Mouse (Mus musculus) megakaryocyte, embryonic 14.5 days (primary cell): ENCODE measurements at regions not wholly inside any gene's neighbourhood (a gene's known extent, or its start where the extent isn't known, plus 50 kb on each side); places are given as distances from the start of the nearest gene placed in this dataset.

Source experiments
- H3K27me3 ChIP-seq: replicated peaks from 2 replicates; pipeline ENCODE3; 2012; ENCODE audit warnings: inconsistent platforms
- H3K36me3 ChIP-seq: replicated peaks from 2 replicates; pipeline ENCODE3; 2012; ENCODE audit warnings: low read length, inconsistent platforms, mixed read lengths
- H3K4me1 ChIP-seq: 2 replicates; pipeline ENCODE4 v1.6.1; 2012; ENCODE audit warnings: inconsistent platforms
- H3K4me3 ChIP-seq: replicated peaks from 2 replicates; pipeline ENCODE3; 2012; ENCODE audit warnings: moderate library complexity, mild to moderate bottlenecking, inconsistent platforms
- H3K9me3 ChIP-seq: 2 replicates; pipeline ENCODE4 v1.6.1; 2012; ENCODE audit warnings: inconsistent platforms
- FLI1 ChIP-seq: IDR thresholded peaks from 2 replicates; pipeline ENCODE4 v1.6.1; 2012; ENCODE audit warnings: low read length, inconsistent platforms, mixed read lengths
- GATA1 ChIP-seq: IDR thresholded peaks from 3 replicates; pipeline ENCODE4 v1.6.1; 2012; ENCODE audit warnings: mixed read lengths, low read length, inconsistent platforms, borderline replicate concordance

- H3K4me3 ChIP-seq = no peak overlapping the region
- H3K4me1 ChIP-seq = no peaks in the 10 kb centered on the region
- TF ChIP-seq FLI1 (no peak), GATA1 (no peak)
These were observed 205.7 kb upstream of the Ipo5 start for GRCm38 (mm10) chr14:120705301-120705801.

GRCm38 (mm10) chr14:120710782-120711181, 200.2 kb upstream of the Ipo5 start:
- Histone ChIP-seq H3K4me3 (no peak overlapping the region), H3K36me3 (no peaks in the 10 kb centered on the region), H3K4me1 (no peaks in the 10 kb centered on the region), H3K27me3 (peaks cover 9% of the 10 kb centered on the region), H3K9me3 (peaks cover 15% of the 10 kb centered on the region)
- no peak for TF ChIP-seq GATA1
- no peak for TF ChIP-seq FLI1

More at GRCm38 (mm10) chr14:120705301-120705801, 205.7 kb upstream of the Ipo5 start:
- Histone ChIP-seq H3K36me3 (no peaks in the 10 kb centered on the region), H3K9me3 (peaks cover 9% of the 10 kb centered on the region), H3K27me3 (peaks cover 9% of the 10 kb centered on the region)

DNA sequence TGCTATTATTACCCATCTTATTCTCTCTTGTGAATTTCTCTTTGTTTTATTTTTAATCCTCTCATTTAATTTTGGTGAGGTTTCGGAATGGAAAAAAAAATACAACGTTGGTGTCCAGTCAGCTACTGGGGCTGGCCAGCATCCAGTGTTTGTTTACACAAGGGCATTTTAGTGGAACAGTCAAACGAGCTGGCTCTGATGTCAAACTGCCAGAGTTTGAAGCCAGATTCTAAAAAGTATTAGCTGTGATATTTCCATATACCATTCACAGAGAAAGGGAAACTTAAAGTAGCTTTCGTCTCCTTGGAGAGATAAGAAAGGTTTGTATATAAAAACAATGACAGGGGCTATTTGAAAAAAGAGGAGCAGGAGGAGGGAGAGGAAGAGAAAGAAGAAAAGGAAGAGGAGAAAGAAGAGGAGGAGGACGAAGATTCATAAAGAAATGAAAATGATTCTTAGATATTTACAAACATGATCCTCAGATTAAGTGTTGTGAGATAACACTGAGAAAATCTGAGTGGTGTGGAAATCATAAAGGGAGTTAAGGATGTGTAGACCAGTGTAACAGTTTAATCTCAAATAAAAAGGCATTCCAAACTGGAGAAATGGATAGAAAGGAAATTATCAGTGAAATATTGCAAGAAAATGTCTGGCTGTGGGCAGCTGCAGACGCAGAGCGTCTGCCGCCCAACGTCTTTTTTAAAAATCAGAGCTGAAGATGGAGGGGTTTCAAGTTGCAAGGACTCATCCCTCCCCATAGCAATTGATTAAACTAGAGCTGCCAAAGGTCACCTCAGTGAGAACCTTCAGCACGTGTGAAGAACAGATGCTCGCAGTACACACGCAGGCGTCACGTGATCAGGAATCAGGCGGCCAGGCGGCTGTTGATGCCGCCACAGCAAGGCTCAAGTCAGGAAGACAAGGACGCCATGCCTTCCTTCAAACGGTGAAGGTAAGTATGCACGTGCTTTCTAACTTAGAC, 190.3 kb upstream of the Ipo5 start:
- peaks cover 9% of the 10 kb centered on the region for H3K9me3 ChIP-seq
- TF ChIP-seq GATA1 (no peak), FLI1 (no peak)
- H3K36me3 ChIP-seq = no peaks in the 10 kb centered on the region
- no peak overlapping the region for H3K4me3 ChIP-seq
- peaks cover 14% of the 10 kb centered on the region for H3K27me3 ChIP-seq
- H3K4me1 ChIP-seq = no peaks in the 10 kb centered on the region; the same call in 1 of the 2 replicates

DNA sequence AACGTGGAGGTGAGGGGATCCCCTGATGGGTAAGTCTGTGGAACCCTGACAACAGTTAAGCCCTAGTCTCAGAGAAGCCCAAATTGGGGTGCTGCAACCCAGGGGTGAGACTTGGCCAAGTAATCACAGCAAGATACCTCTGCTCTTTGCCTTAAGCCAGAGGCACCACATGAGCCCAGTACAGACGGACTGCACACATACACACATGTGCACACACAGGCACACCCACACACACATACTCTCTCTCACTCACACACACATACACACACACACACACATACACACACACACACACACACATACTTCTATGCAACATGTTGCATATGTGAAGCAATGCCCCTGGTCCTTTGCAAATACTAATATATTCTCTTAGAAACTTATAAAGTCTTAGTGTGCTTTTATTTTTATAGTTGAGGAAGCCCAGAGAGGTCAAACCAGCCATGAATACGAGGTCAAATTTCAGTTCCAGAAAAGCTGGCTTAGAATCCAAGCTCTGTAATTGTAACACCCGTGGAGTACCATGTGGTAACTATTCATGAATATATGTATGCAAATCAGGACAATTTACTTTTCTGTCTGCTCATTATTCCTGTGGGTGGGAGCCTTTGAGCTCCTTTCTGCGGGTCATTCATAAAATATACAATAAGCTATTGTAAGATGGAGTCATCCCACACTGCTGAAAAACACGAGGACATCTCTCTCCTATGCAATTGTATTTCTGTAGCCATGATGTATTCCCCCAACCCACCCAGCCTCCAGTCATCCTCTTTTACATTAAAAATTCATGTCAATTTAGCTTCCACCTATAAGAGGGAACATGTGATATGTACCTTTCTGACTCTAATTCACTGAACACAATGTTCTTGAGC, 189.2 kb upstream of the Ipo5 start:
- H3K27me3 ChIP-seq = peaks cover 20% of the 10 kb centered on the region
- peaks cover 15% of the 10 kb centered on the region for H3K9me3 ChIP-seq
- TF ChIP-seq FLI1 (no peak), GATA1 (no peak)
- H3K36me3 ChIP-seq = no peaks in the 10 kb centered on the region
- no peaks in the 10 kb centered on the region; the same call in 1 of the 2 replicates for H3K4me1 ChIP-seq
- H3K4me3 ChIP-seq = no peak overlapping the region

DNA sequence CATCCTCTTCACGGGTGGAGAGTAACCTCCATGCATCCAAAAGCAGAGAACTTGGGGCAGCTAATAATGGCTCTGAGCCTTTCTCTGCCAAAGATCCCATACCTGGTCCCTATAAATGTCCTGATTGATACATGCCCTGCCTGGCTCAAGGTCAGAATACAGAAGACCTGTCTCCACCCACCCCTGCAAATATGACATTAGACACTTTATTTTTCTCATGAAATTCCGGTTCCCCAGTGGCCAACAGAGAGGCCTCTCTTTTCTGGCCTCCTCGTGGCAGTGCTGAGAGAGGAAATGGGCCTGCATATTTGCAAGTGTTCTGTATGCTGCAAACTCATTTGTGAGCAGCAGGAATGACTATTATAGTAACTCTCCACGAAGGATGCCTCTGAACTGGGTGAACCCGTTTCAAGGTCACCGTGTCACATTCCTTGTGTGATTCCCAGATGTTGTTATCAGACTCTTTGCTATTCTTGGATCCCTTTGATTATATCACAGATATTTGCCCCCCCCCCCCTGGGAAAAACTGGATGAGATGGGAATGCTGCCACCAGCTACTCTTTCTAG, 188.4 kb upstream of the Ipo5 start:
- Histone ChIP-seq H3K4me3 (no peak overlapping the region), H3K27me3 (peaks cover 25% of the 10 kb centered on the region), H3K4me1 (no peaks in the 10 kb centered on the region; the same call in 1 of the 2 replicates), H3K9me3 (peaks cover 15% of the 10 kb centered on the region), H3K36me3 (no peaks in the 10 kb centered on the region)
- TF ChIP-seq FLI1 = no peak
- TF ChIP-seq GATA1 = no peak

- Histone ChIP-seq H3K4me3 (no peak overlapping the region), H3K4me1 (peaks cover 23% of the 10 kb centered on the region), H3K27me3 (peaks cover 36% of the 10 kb centered on the region), H3K9me3 (peaks cover 15% of the 10 kb centered on the region), H3K36me3 (no peaks in the 10 kb centered on the region)
- TF ChIP-seq GATA1 = no peak
- no peak for TF ChIP-seq FLI1
These were observed 182.9 kb upstream of the Ipo5 start for GRCm38 (mm10) chr14:120728107-120728506.

DNA sequence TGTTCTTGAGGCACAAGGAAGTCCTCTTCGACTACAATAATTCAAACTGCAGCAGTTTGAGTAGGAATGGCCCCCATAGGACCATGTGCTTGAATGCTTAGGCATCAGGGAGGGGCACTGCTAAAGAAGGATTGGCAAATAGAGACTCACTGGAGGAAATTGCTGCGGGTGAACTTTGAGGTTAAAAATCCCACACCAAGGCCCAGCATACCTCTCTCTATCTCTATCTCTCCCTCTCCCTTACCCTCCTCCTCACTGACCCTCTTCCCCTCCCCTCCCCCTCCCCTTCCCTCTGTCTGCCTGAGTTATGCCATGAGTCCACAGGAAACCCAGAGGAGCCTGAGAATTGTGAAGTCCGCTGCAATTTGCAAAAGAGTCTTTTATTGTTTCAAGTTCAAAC, 180.8 kb upstream of the Ipo5 start:
- Histone ChIP-seq H3K27me3 (peaks cover 25% of the 10 kb centered on the region), H3K4me1 (peaks cover 23% of the 10 kb centered on the region), H3K9me3 (0 out of 2 replicates have a peak, but pooled peaks cover 9% of the 10 kb centered on the region), H3K36me3 (no peaks in the 10 kb centered on the region), H3K4me3 (no peak overlapping the region)
- no peak for TF ChIP-seq FLI1
- TF ChIP-seq GATA1 = no peak

DNA sequence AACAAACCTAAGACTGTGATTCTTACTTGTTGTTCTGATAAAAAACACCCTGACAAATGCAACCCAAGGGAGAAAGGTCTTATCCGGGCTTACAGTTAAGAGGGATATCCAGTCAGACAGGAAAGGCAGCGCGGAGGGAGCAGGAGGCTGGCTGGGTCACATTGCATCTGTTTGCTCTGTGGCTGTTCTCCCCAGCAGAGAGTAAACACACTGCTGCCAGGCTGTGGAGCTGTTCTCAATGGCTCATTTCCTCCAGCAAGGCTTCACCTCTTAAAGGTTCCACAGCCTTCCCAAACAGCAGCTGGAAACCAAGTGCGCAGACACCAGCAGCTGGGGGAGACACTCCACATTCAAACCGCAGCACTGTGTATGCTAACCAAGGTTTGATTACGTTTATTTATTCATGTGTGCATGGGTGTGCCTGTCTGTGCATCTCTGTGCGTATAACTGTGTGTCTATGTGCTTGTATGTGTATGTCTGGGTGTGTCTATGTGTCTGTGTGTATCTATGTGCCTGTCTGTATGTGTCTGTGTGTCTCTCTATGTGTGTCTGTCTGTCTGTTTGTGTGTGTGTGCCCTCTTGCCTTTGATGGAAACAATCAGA, 179.2 kb upstream of the Ipo5 start:
- TF ChIP-seq FLI1 (no peak), GATA1 (no peak)
- Histone ChIP-seq H3K4me3 (no peak overlapping the region), H3K4me1 (peaks cover 23% of the 10 kb centered on the region), H3K27me3 (peaks cover 19% of the 10 kb centered on the region), H3K9me3 (0 out of 2 replicates have a peak, but pooled peaks cover 3% of the 10 kb centered on the region), H3K36me3 (no peaks in the 10 kb centered on the region)
